ENCODE assay signal across 24 mouse cellular contexts in the genomic region with DNA sequence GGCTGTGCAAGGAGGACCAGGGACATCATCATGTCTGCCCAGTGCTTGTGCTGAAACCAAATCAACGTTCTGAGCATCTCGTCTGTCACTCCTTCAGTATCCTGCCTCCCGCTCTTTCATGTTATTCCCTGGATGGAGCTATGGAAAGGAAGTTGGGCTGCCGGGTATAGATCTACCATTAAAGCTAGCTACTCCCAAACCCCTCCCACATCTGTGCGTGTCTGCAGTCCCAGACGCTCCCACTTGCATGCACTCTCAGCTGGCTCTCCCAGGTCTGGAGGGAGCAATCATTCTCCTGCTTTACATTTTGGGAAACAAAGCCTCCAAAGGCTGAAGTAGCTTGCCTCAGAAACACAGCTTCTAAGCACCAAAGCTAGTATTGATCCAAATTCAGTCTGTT.
DNase-seq lines count a peak whose midpoint lies in the region; ATAC-seq and TF ChIP-seq lines count a peak whose summit lies in the region.
"Had no signal": no experiment of that assay in that cellular context is flagged by ENCODE, and none has a peak within 500 bp of the region (broad histone marks: within the 10 kb centered on the region; RNA-seq: fewer than 3 reads in every experiment).

No protein-coding gene starts in this region.

- H3K9ac ChIP-seq in forebrain, embryonic 15.5 days (replicated peaks): no peak overlapping the region
- no peak overlapping the region for H3K9ac ChIP-seq in forebrain, embryonic 11.5 days (ENCODE audit: low read length)
- no peak overlapping the region for H3K9ac ChIP-seq in intestine, embryonic 16.5 days (ENCODE audit: low read depth, low read length)
- no peak overlapping the region for H3K9ac ChIP-seq in intestine, postnatal 0 days (ENCODE audit: low read depth, low read length)
- H3K9ac ChIP-seq in neural tube, embryonic 12.5 days: no peak overlapping the region
- H3K9ac ChIP-seq: embryonic facial prominence, embryonic 15.5 days; hindbrain, embryonic 14.5 days; limb, embryonic 13.5 days; liver, embryonic 15.5 days had no signal

- DNase-seq in forebrain, embryonic 11.5 days (ENCODE audit: low spot score): no peak
- no peak for DNase-seq in neural tube, embryonic 10.5 days (ENCODE audit: extremely low spot score, low spot score)
- no peak for DNase-seq in c-Kit-positive CD71-positive TER-119-positive erythroid progenitor cells, embryonic 14.5 days (ENCODE audit: low spot score)
- DNase-seq: adrenal gland, postnatal 14 days; cerebellum, adult 11-12 months; cerebellum, adult 9-11 months; gastrocnemius, postnatal 10 days; kidney, adult 2 months; kidney, postnatal 36 days; lung, postnatal 4 days; midbrain, embryonic 14.5 days; thymus, adult 2 months; thymus, postnatal 36 days had no signal

- H3K4me1 ChIP-seq in forebrain, embryonic 15.5 days: peaks cover 10% of the 10 kb centered on the region
- H3K4me1 ChIP-seq in forebrain, embryonic 11.5 days (replicated peaks; ENCODE audit: control insufficient read depth, insufficient read depth, low read length): no peaks in the 10 kb centered on the region
- no peaks in the 10 kb centered on the region for H3K4me1 ChIP-seq in intestine, embryonic 16.5 days (ENCODE audit: control insufficient read depth, insufficient read depth, low read length)
- no peaks in the 10 kb centered on the region for H3K4me1 ChIP-seq in intestine, postnatal 0 days (replicated peaks; ENCODE audit: control insufficient read depth, insufficient read depth, low read length)
- no peaks in the 10 kb centered on the region for H3K4me1 ChIP-seq in neural tube, embryonic 12.5 days

- no peaks in the 10 kb centered on the region for H3K9me3 ChIP-seq in forebrain, embryonic 15.5 days
- H3K9me3 ChIP-seq in forebrain, embryonic 11.5 days (ENCODE audit: control insufficient read depth, low read length): peaks cover 9% of the 10 kb centered on the region; the same call in 1 of the 2 replicates
- 0 out of 2 replicates have a peak, but pooled peaks cover 7% of the 10 kb centered on the region for H3K9me3 ChIP-seq in intestine, embryonic 16.5 days (ENCODE audit: control insufficient read depth, low read length)
- H3K9me3 ChIP-seq in intestine, postnatal 0 days (ENCODE audit: control insufficient read depth): 0 out of 2 replicates have a peak, but pooled peaks cover 3% of the 10 kb centered on the region
- H3K9me3 ChIP-seq in neural tube, embryonic 12.5 days: peaks cover 13% of the 10 kb centered on the region
- H3K9me3 ChIP-seq: embryonic facial prominence, embryonic 15.5 days had no signal

- H3K36me3 ChIP-seq in forebrain, embryonic 15.5 days: no peaks in the 10 kb centered on the region
- H3K36me3 ChIP-seq in forebrain, embryonic 11.5 days (ENCODE audit: control insufficient read depth, insufficient read depth, low read length): no peaks in the 10 kb centered on the region
- no peaks in the 10 kb centered on the region for H3K36me3 ChIP-seq in intestine, embryonic 16.5 days (ENCODE audit: control insufficient read depth, insufficient read depth, low read length)
- H3K36me3 ChIP-seq in intestine, postnatal 0 days (ENCODE audit: control insufficient read depth, insufficient read depth): no peaks in the 10 kb centered on the region
- H3K36me3 ChIP-seq in neural tube, embryonic 12.5 days: no peaks in the 10 kb centered on the region
- H3K36me3 ChIP-seq: embryonic facial prominence, embryonic 15.5 days; limb, embryonic 13.5 days; liver, embryonic 15.5 days had no signal

- H3K4me3 ChIP-seq in forebrain, embryonic 15.5 days: no peak overlapping the region
- no peak overlapping the region for H3K4me3 ChIP-seq in forebrain, embryonic 11.5 days (ENCODE audit: low read depth, low read length)
- H3K4me3 ChIP-seq in intestine, embryonic 16.5 days (ENCODE audit: low read length): no peak overlapping the region
- H3K4me3 ChIP-seq in intestine, postnatal 0 days (ENCODE audit: low read depth, low read length): no peak overlapping the region
- H3K4me3 ChIP-seq in neural tube, embryonic 12.5 days: no peak overlapping the region
- H3K4me3 ChIP-seq: embryonic facial prominence, embryonic 15.5 days; layer of hippocampus, adult 2 months; limb, embryonic 13.5 days; liver, embryonic 15.5 days had no signal

- no peak overlapping the region for H3K4me2 ChIP-seq in forebrain, embryonic 15.5 days (replicated peaks)
- H3K4me2 ChIP-seq in forebrain, embryonic 11.5 days (ENCODE audit: low read depth, low read length, severe bottlenecking): no peak overlapping the region
- H3K4me2 ChIP-seq in intestine, embryonic 16.5 days (ENCODE audit: low read depth, low read length): no peak overlapping the region
- no peak overlapping the region for H3K4me2 ChIP-seq in intestine, postnatal 0 days (replicated peaks; ENCODE audit: low read depth)
- no peak overlapping the region for H3K4me2 ChIP-seq in neural tube, embryonic 12.5 days (replicated peaks)
- H3K4me2 ChIP-seq: embryonic facial prominence, embryonic 15.5 days; hindbrain, embryonic 14.5 days; limb, embryonic 13.5 days had no signal

- no peak for ATAC-seq in forebrain, embryonic 15.5 days (replicated peaks)
- ATAC-seq in forebrain, embryonic 11.5 days (replicated peaks; ENCODE audit: low FRiP score): no peak
- 0 out of 2 replicates have a peak, but pooled peaks have one; percentile 35 for ATAC-seq in intestine, embryonic 16.5 days
- no peak for ATAC-seq in intestine, postnatal 0 days
- 0 out of 2 replicates have a peak, but pooled peaks have one; percentile 21 for ATAC-seq in neural tube, embryonic 12.5 days (ENCODE audit: low FRiP score, low read depth)
- ATAC-seq: inflammation-experienced regulatory T-cells, adult 6 months; lung, postnatal 0 days had no signal

- TF ChIP-seq CTCF in intestine, postnatal 0 days (IDR thresholded peaks at IDR 0.05; ENCODE audit: low read depth): no peak

- no peaks in the 10 kb centered on the region for H3K27me3 ChIP-seq in forebrain, embryonic 15.5 days
- no peaks in the 10 kb centered on the region for H3K27me3 ChIP-seq in forebrain, embryonic 11.5 days (ENCODE audit: control insufficient read depth, insufficient read depth, low read length)
- H3K27me3 ChIP-seq in intestine, embryonic 16.5 days (replicated peaks; ENCODE audit: control insufficient read depth, insufficient read depth, low read length): no peaks in the 10 kb centered on the region
- no peaks in the 10 kb centered on the region for H3K27me3 ChIP-seq in intestine, postnatal 0 days (replicated peaks; ENCODE audit: control insufficient read depth, insufficient read depth, low read length)
- no peaks in the 10 kb centered on the region for H3K27me3 ChIP-seq in neural tube, embryonic 12.5 days (replicated peaks)
- H3K27me3 ChIP-seq: embryonic facial prominence, embryonic 15.5 days; limb, embryonic 13.5 days; liver, embryonic 15.5 days had no signal

- 68% methylated on average over 6 of the region's 6 CpGs for WGBS in forebrain, embryonic 15.5 days
- 78% methylated on average over 6 of the region's 6 CpGs for WGBS in forebrain, embryonic 11.5 days
- 47% methylated on average over 6 of the region's 6 CpGs for WGBS in intestine, embryonic 16.5 days
- WGBS in intestine, postnatal 0 days: 58% methylated on average over 6 of the region's 6 CpGs
- 63% methylated on average over 6 of the region's 6 CpGs for WGBS in neural tube, embryonic 12.5 days

- H3K27ac ChIP-seq in forebrain, embryonic 15.5 days (replicated peaks): peak overlapping the region; percentile 73
- no peak overlapping the region for H3K27ac ChIP-seq in forebrain, embryonic 11.5 days (ENCODE audit: low read depth, low read length)
- no peak overlapping the region for H3K27ac ChIP-seq in intestine, embryonic 16.5 days (ENCODE audit: low read length)
- no peak overlapping the region for H3K27ac ChIP-seq in intestine, postnatal 0 days (ENCODE audit: low read depth, low read length)
- H3K27ac ChIP-seq in neural tube, embryonic 12.5 days: no peak overlapping the region
- H3K27ac ChIP-seq: embryonic facial prominence, embryonic 15.5 days; hindbrain, embryonic 14.5 days; layer of hippocampus, adult 2 months; limb, embryonic 13.5 days had no signal

Comparison
In these comparisons a context has a peak if more than half of its experiments do, and no peak if none do; other contexts are left out.
1. ATAC-seq: peak in intestine, embryonic 16.5 days (single experiment) and neural tube, embryonic 12.5 days (single experiment); none in forebrain, embryonic 15.5 days (single experiment), forebrain, embryonic 11.5 days (single experiment) and intestine, postnatal 0 days (single experiment).